Mouse (Mus musculus): ENCODE measurements around the gene Dock2.
A peak's percentile ranks its signal among the peaks of the same experiment; 100 is the strongest.
"Not testable (repeated sequence)": the region's sequence is repeated elsewhere in the genome, so short reads cannot be mapped to it uniquely, and the experiment has no call there.

The Dock2 gene

DNA sequence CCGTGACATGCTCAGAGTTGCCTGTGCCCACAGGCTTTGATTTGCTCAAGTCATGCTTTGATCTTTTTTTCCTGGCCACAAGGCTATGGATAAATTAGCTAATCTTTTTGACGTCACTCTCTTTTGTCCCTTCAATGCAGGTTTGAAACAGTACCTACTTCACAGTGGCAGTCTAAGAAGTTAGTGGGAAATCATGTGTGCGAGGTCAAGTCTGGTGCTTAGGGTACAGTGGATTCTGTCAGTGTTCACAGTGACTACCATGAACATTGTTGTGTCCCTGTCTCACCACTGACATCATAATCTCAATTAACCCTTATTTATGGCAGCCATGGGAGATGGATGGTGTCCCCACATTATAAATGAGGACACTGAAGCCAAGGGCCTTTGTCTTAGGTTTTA lies 506.6 kb downstream of the Dock2 start:
- no peak for DNase-seq (ENCODE audit: low spot score)

DNA sequence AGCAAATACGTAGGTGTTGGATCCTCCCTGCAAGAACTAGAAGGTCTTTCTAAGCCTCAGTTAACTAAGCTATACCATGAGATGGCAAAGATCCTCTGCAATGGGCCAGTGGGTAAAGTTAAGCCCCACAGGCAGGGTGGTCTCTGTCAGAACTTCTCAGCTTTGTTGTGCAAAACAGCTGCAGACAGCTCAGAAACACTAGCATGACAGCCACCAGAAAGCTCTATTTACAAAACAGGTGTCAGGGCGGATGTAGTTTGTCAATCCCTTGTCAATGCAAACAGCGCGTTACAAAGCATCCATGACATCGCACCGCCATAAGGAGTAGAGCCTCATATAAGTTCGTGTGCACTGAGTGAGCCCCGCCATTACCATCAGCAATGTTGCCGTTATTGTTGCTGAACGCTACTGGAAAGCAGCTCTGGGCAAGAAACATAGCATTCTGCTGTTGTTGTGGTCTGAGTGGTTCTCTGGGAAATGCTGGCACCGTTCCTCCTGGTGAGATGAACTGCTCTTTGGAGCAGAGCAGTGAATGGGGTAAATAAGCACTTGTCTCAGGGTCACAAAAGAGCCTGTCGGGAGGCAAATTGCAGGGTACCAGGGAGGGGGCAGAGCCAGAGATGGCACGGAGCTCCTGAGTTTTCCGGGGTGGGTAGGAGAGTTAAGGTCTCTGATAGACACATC lies 507.2 kb downstream of the Dock2 start:
- peak; percentile 7 for DNase-seq (ENCODE audit: low spot score)

GRCm38 (mm10) chr11:34275941-34276340 lies 507.8 kb downstream of the Dock2 start:
- DNase-seq (ENCODE audit: low spot score): peak; percentile 7

DNA sequence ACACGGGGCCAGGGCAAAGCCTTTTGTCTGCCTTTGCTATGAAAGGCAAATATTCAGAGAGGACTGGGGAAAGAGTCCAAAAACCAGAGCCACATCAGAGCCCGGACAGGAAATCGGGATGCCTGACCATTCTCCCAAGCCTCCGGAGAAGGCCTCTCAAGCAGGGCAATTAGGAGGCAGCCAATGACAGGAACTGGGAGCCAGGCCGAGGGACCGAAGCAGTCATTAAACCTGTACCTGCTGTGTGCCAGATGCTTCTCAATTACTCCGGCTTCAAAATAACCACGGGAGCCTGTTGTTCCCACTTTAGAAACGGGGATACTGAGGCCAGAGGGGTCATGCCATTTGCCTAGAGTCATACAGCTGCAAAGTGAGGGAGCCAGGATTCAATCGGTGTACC lies 511.7 kb downstream of the Dock2 start:
- DNase-seq (ENCODE audit: low spot score): no peak

DNA sequence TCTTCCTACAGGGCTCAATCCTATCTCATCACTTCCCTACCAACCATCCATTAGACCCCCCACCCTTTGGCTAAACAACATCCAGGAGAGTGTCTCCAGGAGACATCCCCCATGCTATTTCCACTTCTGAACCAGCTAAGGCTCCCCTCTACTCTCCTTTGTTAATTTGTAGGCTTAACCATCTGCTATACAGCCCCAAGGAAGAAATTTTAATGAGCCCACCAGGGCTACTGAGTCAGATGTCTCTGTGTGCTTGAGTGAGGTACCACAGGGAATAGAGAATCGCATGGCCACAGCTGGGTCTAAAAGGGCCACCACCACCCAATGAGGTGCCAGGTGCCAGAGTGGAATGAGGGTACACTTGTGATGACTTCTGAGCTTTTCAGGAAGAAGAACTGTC lies 519.6 kb downstream of the Dock2 start:
- no peak for DNase-seq (ENCODE audit: low spot score)

DNA sequence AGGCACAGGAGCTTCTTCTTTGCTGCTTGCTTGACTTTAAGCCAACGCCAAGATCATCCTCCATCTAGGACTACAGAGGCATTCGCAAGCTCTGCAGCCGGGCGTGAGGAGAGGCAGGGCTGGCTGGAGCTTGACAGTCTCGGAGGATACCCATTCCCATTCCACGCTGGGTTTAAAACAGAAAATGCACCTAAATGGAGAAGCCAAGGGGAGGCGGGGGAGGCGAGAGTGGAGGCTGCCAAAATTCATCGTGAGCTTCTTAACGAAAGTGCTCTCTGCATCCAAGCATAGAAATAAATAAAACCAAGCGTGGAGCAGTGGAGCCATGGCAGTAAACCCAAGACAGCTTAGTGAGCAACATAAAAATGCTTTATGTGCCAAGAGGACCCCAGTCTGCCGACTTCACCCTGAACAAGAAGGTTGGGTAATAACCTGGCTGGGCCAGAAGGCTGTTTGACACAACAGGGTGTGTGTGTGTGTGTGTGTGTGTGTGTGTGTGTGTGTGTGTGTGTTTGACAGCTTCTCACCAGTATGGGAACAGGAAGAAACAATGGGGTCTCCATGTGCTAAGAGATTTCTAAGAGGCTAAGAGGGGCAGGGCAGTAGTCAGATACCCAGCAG lies 524.7 kb downstream of the Dock2 start:
- no peak for DNase-seq (ENCODE audit: low spot score)

GRCm38 (mm10) chr11:34257548-34258189 lies 526.0 kb downstream of the Dock2 start:
- DNase-seq (ENCODE audit: low spot score): no peak

- DNase-seq (ENCODE audit: low spot score): no peak
Measured at GRCm38 (mm10) chr11:34242979-34243378, 540.7 kb downstream of the Dock2 start.

- no peak for DNase-seq (ENCODE audit: low spot score)
Measured at GRCm38 (mm10) chr11:34240252-34240651, 543.4 kb downstream of the Dock2 start.

GRCm38 (mm10) chr11:34239691-34240090 lies 544.0 kb downstream of the Dock2 start:
- DNase-seq (ENCODE audit: low spot score): no peak

DNA sequence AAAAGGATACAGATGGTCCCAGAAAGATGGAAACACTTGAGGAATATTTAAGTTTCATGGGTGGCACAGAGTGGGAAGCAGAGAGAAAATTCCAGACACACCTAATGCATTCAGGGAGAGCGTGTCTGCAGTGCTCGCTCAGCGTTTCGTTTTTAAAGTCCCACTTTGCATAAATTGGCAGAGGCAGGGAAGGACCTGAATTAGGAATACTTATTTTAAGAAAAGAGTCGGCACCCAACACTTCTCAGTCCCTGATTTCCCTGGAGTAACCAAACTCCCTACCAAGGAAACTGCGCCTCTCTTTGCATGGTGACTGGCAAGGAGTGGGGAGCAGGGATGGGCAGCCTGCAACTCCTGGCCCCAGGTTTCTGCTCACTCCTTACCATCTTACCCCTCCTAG lies 546.8 kb downstream of the Dock2 start:
- no peak for DNase-seq (ENCODE audit: low spot score)

GRCm38 (mm10) chr11:34236091-34236759 lies 547.5 kb downstream of the Dock2 start:
- DNase-seq (ENCODE audit: low spot score): no peak

- DNase-seq (ENCODE audit: low spot score): peak; percentile 51
Measured at GRCm38 (mm10) chr11:34228758-34229364, 554.8 kb downstream of the Dock2 start.

GRCm38 (mm10) chr11:34227180-34227579 lies 556.5 kb downstream of the Dock2 start:
- no peak for DNase-seq (ENCODE audit: low spot score)

DNA sequence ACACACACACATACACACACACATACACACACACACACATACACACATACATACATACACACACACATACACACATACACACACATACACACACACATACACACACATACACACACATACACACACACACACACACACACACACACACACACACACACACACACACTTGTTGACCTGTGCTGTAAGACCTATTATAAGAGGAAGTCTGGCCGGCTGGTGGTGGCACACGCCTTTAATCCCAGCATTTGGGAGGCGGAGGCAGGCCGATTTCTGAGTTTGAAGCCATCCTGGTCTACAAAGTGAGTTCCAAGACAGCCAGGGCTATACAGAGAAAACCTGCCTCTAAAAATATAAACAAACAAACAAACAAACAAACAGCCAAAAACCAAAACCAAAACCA lies 563.1 kb downstream of the Dock2 start:
- DNase-seq (ENCODE audit: low spot score): not testable (repeated sequence)

DNA sequence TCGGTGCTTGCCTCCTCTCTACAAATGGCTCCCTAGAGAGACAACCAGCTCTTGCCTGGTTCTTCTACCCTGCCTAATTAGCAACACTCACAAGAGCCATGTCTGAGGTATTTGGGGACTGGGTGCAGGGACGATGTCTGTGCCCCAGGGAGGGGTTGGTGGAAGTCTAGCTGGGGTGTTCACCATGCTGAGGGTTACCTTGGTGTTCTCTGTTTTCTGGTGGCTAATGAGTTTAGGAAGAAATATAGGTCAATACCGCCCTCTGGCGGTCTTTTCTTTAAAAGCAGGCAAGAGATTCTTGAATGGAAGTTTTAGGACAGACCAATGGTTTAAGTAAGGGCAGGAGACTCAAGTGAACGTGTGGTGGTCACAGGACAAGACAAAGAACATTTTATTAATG lies 570.8 kb downstream of the Dock2 start:
- DNase-seq (ENCODE audit: low spot score): peak; percentile 48

DNA sequence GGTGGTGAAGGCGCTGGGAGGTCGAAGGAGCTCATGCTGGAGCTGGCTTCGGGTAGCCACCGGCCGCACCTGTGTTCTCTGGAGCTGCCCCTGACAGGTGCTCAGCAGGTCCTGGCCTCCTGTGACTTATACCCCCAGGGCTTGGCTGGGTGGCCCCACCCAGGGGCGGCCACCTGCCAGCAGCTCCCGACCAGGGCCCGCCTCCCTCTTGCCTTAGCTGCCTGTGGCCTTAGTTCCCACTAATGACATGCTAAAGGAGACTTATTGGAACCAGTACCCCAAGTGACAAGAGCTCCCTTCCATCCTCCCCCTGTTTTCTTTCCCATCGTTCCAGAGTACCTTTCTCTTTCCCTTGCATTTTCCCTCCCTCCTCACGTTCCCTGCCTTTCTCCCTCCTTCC lies 575.7 kb downstream of the Dock2 start, which contains the start of gene Foxi1:
Gene Foxi1, minus strand, starts transcription at position 101 of the 400 bp plus-strand sequence.
- DNase-seq (ENCODE audit: low spot score): no peak

- DNase-seq (ENCODE audit: low spot score): no peak
Measured at GRCm38 (mm10) chr11:34202769-34203168, 580.9 kb downstream of the Dock2 start.

DNA sequence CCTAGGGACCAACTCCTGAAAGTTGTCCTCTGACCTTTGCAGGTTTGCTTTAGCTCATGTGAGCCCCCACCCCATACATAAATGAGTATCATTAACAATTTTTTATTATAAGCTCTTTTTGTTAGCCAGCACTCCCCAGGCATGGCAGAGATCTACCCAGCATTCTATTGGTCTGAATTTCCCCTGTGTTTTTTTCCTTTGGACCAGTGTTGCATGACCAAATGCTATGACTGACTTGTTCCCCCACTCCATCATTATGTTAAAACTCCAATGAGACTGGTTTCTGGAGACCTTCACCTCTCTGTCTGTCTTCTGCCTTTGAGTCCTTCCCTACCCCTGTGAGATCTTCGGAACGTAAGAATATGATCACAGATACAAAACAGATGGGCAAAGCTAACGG lies 588.5 kb downstream of the Dock2 start:
- no peak for DNase-seq (ENCODE audit: low spot score)

DNA sequence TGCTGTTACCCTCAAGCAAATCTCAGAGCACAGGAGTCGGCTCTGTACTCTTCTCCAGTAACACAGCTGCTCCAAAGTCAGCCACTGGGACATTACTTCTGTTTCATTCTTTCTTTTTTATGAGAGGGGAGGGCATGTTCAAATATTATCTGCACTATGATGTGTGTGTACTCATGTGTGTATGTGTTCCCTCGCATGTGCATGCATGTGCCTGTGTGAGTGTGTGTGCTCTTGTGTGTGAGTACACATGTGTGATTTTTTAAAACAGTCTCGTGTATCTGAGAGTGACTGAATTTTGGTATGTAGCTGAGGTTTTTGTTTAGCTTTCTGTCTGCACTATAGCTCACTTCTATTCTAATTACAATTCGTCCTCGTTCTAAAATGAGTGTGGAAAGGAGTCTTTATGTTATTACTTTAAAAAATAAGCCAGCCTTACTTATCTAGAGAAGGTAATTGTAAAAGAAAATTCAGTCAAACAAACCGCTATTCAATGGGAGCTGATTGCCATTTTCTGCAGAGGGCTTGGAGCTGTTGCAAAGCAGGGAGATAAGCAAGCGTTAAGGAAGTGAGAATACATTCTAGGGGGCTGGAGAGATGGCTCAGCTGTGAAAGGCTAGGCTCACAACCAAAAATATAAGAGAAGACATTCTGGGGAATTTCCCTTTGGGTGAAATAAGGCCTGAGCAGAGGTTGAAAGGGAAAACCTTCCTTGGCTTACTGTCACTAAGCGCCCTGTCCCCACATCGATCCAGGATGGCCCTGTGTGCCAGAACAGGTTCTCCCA lies 589.3 kb downstream of the Dock2 start:
- DNase-seq (ENCODE audit: low spot score): no peak

DNA sequence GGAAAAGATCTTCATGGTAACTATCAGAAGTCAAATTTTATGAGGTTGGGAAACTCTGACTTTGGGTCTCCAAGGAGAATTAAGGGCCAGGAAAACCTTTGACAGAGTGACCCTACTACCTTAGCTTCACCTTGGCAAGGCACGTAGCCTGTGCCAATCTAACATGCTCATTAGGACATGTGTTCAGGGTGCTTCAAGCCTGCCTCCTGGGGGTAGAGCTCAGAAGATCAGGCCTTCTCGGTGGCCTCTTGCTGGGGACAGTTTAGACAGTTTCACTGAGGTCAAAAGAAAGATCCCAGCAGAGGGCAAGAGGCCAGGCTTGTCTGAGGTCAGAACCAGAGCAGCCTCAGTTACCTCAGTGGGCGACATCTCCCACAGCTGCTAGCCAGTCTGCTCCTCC lies 590.0 kb downstream of the Dock2 start:
- no peak for DNase-seq (ENCODE audit: low spot score)

DNA sequence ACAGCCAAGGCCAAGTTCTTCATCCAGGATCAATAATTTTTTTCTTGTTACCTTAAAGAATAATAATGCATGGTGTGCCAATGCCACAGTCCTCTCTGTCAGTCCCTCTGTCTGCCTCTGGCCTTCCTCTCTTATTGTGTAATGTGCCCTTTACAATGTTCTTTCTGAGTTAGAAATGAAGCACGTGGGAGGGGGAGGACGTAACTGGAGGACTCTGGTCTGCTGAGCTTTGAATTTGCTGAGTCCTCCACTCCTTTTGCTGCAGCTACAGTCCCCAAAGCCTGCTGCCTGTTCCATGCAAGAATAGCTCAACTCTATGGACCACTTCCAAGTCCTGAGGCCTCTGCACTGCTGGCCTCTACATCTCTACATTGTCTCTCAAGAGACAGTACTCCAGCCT lies 599.4 kb downstream of the Dock2 start:
- no peak for DNase-seq (ENCODE audit: low spot score)

Measured in left cerebral cortex, adult 11 months (tissue).